Mouse (Mus musculus) ES-CJ7 (cell line): ENCODE data around the gene Map4k4.

ENCODE experiments used
- DNase-seq: peaks from one replicate; pipeline ENCODE4 v3.0.0; 2011; ENCODE audit warnings: low read depth, low spot score

Map4k4 gene

DNA sequence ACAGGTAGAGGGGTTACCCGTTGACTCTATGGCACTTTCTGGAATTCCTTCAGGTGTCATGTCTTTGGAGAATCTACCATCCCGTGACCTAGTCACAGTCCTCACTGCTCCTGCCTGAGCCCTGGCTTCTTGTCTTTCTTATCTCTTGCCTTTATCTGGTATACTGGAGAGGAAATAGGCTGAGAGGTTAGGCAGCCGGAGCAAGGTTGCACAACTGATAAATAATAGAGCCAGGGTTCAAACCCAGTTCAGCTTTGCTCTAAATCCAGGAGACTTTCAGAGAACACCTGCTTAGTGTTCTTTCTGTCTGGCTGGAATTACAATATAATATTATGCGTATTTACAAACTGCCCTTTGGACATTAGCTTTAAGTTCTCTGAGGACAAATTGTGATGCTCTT lies 2.0 kb upstream of the Map4k4 start:
- no peak for DNase-seq

DNA sequence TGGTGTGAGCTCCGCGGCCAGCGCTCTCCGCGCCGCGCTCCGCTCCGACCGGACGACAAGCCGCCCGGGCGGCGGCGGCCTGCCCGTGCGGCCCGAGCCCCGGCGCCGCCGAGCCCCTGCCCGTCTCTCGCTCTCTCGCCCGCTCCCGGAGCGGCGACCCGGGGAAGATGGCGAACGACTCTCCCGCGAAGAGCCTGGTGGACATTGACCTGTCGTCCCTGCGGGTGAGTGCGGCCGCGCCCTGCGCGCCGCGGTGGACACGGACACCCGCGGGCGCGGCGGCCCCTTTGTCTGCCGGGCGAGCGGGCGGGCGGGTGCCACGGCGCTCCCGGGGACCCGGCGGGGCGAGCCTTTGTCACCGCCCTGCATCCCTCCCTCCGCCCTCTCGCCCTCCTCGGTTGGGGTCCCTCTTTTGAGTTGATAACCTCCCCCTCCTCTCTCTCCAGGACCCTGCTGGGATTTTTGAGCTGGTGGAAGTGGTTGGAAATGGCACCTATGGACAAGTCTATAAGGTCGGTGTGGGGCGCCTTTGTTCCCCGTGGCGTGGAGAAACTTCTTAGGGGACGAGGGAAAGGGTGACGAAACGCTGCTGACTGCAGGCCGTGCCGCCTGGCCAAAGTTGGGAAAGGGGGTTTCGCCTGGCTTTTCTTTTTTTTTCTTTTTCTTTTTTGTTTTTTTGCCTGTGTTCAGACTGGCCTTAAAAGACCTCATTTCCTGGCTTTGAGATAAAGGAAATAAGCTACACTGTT lies 524 bp downstream of the Map4k4 start:
- DNase-seq, result peak; percentile 55

DNA sequence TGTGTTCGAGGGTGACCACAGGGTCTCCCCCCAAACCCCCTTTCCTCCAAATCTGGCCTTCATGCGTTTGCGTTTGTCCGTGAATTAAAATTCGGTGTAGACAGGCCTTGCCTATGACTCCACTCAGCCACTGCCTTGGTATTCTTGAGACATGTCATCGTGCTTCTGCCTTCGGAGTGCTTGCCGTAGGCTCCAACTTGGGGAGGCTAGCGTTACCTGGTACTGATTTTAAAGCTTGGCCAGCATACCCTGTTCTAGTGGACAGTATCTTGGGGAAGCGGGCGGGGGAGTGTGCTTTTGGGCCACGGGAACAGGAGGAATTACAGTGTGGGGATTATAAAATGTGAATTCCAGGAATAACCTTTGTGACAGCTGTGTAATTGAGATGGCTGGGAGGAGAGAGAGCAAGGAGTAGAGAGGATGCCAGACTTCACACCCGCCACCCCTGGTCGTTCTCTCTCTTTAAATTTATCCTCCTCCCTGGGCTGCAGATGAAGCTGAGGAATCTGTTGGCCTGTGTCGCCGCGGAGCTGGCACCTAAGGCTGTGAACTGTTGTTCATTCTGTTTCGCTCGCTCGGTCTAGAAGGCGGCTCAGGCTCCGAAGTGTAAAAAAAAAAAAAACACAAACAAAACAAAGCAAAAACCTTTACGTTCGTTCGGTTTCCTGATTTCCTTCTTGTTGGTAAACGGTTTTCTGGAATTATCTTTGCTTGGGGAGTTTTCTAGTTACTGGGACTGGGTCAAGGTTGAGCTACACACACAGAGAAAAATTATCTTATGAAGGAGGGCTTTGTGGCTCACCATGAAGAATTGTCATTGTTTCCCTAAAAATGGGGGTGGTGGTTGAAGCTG lies 1.4 kb downstream of the Map4k4 start:
- peak; percentile 35 for DNase-seq

DNA sequence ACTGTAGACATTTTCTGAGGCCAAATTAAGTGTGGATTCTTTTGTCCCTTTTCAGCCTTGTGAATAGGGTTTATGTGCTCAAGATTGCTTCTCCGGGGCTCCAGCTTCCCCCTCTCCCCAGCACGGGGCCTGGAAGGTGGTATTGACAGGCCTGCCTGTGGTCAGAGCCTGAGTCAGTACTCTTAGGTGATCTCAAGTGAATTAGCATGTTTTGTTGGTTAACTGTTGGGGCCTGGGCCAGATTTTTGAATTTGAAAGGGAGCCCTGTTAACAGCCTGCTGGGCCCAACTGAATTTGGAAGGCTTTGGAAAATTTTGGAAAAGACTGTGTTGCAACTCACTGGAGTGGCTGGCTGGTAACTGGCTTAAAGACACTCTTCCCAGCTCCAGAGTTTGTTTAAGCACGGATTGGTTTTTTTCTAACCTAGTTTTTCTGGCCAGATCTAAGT lies 2.0 kb downstream of the Map4k4 start:
- DNase-seq, result peak; percentile 96

DNA sequence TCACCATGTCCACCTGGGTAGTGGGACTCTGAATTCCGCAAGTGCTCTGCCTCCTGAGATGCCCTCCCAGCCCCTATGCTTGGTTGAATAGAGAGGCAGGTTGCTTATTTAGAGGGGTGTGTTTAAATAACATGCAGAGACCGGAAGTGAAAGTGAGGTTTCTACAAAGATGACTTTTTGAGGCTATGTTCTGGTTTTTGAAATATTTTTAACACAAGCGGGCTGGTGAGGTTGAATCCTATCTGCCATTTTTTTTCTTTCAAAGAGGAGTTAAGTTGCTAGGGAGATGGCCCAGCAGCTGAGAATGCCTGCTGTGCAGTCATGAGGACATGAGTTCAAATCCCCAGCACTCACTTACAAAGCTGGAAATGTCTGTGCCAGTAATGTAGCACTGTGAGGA lies 4.0 kb downstream of the Map4k4 start:
- DNase-seq, result no peak

DNA sequence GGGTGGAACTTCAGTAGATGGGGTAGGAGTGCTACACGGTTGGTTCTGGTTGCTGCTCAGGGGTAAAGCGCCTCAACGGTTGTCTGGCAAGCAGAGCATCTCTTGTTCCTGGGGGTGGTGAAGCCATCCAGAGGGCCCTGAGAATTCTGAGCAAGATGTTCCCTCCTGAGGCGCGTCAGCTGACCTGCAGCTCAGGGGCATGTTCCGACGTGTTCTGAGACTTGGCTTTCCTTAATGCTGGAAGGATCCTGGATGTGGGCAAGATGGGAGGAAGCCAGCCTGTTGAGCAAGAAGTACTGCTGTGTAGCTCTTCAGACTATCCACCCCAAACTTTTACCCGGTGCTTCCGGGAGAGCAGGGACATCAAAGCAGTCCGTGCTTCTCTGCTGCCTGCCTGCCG lies 6.2 kb downstream of the Map4k4 start:
- DNase-seq, result peak; percentile 60

DNA sequence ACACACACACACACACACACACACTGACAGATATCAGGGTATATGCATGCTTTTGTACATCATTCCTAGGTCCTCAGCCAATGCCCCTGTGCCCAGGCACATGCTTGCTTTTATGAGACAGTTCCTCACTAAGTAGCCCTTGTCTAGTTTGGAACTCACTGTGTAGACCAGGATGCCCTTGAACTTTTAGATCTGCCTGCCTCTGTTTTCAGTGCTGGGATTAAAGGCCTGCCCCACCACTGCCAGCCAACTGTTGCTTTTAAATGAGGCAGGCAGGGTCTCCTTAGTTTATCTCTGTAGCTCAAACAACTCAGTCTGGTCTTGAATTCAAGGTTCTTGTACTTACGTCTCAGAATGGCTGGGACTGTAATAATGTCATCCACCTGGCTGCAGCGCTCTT lies 8.3 kb downstream of the Map4k4 start:
- no peak for DNase-seq

DNA sequence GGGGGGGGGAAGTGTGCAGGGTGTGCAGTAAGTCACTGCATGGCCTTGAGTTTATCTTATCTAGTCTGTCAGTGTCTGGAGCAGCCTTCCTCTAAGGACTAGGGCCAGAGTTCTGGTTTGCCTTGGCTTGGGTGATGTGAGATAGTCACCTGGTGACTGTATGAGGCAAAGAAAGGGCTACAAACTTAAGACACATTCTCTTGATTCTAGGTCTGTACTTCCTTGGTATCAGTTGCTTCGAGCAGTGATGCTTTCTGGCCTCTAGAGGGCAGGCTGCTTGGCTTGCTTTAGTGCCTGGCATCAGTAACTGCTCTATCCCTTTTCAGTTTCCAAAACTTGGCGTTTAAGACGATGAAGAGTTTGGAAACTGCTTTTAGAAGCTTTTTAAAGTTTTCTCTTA lies 10.7 kb downstream of the Map4k4 start:
- DNase-seq, result peak; percentile 69

DNA sequence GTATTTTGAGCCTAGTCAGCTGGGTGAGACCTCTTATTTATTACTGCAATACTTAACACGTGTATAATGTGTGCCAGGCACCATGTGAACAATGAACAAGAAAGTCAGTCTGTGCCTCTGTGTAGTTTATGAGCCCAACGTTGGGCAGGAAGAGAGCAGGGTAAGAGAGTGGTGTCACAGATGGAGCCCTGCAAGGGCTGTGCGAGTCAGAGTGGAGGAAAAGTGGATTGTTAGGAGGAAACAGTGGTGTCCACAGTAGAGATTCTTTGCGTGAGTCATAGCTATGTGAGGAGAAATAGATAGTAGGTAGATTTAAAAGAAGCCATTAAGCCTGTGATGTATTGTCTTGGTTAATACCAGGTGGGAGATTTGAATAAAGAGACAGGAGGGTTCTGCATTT lies 12.5 kb downstream of the Map4k4 start:
- no peak for DNase-seq

DNA sequence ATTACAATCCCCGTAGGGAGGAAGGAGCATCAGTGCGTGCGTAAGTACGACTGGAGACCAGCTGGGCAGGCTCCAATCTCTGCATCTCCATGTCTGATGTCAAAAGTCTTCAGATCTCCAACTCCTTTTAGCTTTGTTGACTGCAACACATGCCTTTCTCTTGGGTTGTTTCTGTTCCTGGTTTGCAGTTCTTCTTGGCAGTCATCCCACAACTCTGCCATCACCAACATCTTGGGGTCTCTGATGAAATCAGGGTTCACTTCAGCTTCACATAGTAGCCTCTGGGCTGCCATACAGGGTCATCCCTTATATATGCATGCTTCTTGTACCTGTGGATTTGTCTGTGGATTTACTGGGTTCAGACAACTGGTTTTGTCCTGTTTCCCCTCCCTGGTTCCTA lies 15.4 kb downstream of the Map4k4 start:
- DNase-seq, result no peak

DNA sequence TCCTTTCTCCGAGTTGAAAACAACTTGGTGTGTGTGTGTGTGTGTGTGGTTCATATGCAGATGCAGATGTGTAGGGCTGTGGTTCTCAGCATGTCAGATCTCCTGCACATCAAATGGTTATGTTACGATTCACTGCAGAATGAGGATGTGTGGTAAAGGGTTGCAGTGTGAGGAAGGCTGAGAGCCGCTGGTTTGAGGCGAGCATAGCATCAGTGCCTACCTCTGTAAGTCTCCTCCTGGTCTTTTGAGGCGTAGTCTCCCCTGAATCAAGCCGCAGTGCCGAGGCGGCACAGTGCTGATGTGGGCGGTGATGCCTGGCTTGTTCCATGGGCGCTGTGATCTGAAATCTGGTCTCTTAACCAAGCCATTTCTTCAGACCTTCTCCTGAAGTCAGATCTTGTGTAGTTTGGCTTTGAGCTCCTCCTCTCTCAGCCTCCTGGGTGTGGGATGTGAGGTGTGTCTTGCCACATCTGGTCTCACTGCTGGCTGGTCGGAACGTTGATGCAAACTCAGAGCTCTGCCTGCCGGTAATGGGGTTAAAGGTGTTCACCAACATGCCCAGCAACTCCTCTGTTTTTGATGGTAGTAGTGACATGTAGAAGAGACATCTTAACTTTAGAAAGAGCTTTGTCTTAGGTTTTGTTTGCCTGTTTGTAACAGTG lies 17.3 kb downstream of the Map4k4 start:
- DNase-seq, result no peak

DNA sequence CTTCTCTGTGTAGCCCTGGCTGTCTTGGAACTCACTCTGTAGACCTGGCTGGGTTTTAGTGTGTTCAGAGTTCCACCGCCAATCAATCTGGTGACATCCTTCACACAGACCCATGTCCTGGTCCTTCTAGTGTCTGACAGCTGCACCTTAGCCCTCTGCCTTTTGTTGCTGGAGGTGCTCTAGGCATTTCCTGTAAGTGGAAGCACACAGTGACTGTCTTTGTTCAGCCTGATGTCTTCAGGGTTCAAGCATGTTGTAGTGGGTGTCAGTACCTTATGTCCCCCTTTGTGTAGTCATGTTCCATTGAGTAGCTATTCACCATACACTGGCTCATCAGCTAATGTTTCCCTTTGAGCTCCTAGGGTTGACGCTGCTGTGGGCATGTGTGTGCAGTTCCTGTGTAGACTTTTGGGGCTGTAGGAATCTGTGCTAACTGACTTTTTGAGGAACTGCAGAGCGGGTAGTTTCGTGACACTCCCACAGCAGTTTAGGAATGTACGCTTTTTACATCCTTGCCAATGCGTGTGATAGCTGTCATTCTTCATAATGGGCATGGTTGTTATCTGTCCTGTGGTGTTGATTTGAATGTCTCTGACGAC lies 17.9 kb downstream of the Map4k4 start:
- DNase-seq, result no peak

DNA sequence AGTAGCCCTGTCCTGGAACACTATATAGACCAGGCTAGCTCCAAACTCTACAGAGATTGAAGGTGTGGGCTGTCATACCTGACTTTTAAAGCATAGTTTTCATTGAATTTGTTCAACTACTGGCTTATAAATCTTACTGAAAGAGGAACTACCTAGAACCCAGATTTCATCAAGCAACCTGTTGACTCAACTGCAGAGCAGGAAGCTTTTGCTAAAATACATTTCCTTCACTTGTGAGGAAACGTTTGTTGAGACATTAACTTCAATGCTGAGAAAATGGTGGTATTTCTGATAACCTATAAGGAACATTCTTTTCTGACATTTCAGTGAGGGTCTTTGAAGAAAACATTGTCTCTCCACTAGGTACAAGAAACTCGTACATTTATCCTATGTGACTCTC lies 19.9 kb downstream of the Map4k4 start:
- no peak for DNase-seq

DNA sequence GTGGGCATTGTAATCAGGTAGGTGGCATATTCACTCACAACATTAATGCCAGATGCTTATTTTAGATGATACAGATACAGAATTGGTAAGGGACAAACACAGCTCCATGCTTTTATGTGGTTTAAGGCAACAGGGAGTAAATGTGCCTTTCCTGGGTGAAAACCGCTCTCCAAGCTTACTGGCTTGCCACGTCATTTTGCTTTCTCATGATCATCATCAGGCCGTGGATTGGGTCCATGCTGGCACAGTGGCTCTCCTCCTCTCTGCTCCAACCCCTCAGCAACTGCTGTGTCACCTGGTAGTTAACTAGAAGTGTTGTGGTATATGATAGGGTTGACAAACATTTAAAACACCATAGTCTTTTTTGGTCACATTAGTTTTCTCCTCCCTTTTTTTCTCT lies 21.3 kb downstream of the Map4k4 start:
- DNase-seq, result no peak

DNA sequence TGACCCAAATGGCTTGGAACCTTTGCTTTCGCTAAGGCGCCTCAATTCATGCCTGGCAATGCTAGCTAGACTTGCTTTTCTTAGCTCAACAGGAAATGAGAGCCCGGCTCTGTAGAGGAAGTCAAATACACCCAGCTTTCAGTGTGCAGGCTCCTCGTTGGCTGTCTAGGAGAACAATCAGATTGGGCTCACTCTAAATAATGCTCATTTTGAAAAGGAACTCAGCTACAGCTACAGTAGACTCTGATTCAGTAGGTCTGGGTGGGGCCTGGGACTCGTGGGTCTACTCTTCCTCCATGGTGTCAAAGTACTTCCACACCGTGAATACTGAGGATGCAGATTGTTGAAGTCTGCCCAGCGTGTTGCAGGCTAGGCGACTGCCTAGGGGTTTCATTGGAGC lies 22.0 kb downstream of the Map4k4 start:
- DNase-seq, result no peak

DNA sequence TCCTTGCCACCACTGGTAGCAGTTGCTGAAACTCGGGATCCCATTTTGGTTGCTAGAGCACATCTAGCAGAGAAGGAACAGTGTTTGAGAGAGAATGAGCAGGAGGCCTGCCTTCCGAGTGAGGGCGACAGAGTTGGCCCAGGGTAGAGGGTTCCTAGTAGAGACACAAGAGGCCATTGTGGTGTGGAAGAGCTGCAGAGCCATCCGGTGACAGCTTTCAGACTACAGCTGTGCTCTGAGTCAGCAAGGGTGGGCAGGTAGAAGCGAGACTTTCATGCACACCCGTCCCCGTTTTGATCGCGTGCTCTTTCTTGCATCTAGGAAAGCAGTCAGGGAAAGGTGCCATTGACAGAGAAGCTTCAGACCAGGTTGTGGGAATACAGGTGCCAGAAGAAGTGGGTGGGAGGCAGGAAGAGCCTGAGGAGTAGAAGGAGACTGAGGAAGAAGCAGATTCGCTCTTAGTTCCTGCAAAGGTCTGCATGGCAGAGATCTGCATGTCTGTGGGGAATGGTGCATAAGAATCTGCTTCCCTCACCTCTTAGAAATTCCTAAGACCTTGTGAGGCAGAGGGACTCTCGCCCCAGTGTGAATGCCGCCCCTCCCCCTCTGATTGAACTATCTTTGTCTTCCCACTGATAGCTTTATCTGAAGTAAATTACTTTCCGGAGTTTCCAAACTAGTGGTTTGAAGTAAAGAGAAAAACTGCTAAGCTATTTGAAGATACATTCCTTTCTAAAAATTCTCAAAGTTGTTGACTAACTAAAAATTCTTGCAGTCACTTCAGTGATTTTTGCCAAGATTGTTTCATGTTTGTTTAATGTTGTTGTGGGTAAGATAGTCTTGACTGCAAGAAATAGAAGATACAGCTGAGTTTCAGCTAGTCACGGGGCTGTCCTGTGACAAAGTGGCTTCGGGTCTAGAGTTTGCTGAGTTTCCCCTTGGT lies 23.0 kb downstream of the Map4k4 start:
- DNase-seq, result peak; percentile 88

DNA sequence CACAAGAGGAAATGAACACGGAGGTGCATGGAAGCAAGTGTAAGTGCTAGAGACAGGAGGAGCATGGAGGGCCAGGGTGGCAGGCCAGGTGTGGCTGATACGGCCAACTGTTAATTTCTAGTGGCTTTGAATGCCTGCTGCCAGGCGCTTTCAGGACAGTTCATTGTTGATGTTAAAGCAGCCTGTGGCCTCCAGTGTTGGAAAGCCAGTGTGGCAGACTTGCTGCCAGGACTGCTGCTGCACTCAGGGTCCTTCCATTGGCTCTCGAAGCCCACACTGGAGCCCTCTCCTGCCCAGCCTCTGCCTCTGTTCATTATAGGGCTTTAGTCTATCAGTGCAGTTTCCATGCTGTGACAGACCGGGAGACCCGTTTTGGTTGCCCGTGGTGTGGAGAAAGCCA lies 30.3 kb downstream of the Map4k4 start:
- no peak for DNase-seq

DNA sequence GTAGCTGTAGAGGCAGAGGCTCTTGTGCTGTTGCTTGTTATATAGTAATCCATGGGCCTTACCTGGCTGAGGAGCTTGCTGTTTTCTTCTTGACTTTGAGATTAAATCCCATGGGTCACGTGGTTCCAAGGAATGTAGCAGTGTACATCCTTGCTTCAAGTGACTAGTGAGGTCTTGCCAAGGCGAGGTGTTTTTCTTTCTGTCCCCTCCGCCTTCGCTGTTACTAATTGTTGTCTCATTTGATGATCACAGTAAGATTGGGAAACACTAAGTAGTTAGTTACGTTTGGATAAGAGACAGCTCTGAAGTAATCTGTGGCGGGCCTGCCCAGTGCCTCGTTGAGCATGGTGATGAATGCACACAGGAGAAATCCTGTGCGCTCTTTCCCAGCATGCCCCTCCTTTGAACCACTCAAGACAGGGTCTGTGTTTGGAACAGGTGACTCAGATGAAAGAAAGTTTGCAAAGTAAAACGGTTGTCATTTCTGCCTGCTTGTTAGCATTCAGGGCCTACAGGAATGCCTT lies 31.6 kb downstream of the Map4k4 start:
- DNase-seq, result no peak

DNA sequence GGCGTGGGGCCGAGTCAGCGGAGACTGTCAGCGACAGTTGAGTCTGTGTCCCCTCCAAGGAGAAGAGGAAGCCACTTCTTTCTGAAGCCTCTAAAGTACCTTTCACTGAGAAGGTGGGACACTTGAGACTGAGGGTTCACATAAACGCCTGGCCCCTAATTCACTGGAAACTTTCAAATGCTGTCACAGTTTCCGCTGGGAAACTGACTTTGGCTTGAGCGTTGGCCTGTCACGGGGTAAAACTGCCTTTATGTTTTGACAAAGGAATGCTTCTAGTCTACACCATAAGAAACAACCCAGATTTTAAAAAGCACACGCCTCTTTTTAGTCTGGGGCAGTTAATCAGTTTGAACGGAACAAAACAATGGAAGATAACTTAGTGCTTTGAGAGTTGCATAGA lies 32.2 kb downstream of the Map4k4 start:
- no peak for DNase-seq

DNA sequence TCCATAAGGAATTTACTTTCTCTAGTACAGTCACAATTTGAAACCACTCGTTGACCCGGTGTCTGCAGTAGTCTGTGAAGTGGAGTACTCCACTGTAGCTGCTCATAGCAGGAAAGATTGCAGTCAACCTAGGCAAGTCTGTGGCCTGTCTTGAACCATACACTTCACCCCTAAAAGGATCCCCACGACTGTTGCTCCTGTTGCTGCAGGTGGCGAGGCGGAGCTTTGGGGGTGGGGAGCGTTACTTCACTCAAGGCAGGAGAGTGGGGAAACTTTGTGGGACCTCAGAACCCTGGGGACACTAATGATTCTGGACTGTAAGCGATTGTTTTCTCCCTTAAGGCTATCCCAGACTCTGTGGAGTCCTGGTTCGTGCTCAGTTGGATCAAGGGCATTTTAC lies 34.2 kb downstream of the Map4k4 start:
- DNase-seq, result no peak

DNA sequence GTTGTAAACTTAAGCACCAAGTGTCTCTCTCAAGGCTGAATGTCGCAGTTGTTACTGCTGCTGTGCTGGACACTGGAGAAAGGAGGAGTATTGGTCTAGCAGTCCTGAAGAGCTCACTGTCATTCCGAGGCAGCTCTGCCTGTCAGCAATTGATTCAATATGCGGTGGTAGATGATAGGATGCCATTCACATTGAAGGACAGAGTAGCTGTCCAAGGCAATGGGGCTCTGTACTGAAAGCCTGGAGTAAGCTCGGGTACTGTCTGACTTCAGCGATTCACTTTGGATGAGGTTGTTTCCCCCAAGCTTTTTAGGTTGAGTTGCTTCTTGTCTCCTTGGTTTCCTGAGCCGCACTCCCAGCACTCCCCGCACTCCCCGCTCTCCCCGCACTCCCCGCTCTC lies 34.9 kb downstream of the Map4k4 start:
- DNase-seq, result peak; percentile 73
